Mouse (Mus musculus): ENCODE data around the gene Plxnc1. TPM values are rescaled to one million over a fixed set of nuclear protein-coding genes. Genes with fewer than 3 reads are reported as not detected.

Gene Plxnc1
- polyA plus RNA-seq, 1 experiment from 2014 or later = 6.8 TPM

GRCm38 (mm10) chr10:94905219-94905618 lies 39.4 kb downstream of the Plxnc1 start:
- H3K27ac ChIP-seq (replicated peaks) = peak overlapping the region; percentile 78
- H3K4me2 ChIP-seq (replicated peaks) = peak overlapping the region; percentile 47

DNA sequence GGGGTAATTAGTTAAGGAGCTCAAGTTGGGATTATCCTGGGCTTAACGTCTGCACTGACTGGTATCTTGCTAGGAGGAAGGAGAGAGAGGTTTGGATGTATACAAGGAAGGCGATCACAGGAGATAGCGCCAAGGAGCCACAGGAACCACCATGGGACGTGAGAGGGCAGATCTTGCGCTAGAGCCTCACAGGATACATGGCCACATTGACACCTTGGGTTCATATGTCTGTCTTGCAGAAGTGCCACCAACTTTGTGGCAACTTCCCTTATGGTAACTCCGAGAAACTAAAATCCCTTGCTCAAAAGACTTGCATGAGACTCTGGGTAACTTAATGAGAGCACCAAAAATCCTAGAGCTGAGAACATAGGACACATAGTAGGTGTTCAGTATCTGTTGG lies 47.7 kb downstream of the Plxnc1 start:
- no peaks in the 10 kb centered on the region; the same call in 1 of the 2 replicates for H3K36me3 ChIP-seq
- H3K9me3 ChIP-seq = peaks cover 2% of the 10 kb centered on the region; the same call in 1 of the 2 replicates
- H3K27me3 ChIP-seq = no peaks in the 10 kb centered on the region
- no peak overlapping the region for H3K4me2 ChIP-seq (replicated peaks)
- H3K4me1 ChIP-seq = no peaks in the 10 kb centered on the region
- ATAC-seq (ENCODE audit: low FRiP score, low read depth) = no peak
- H3K27ac ChIP-seq (replicated peaks) = no peak overlapping the region
- WGBS = 82% methylated on average over 6 of the region's 6 CpGs
- no peak overlapping the region for H3K4me3 ChIP-seq
- H3K9ac ChIP-seq (replicated peaks) = no peak overlapping the region

More at GRCm38 (mm10) chr10:94905219-94905618, 39.4 kb downstream of the Plxnc1 start:
- peak overlapping the region; percentile 15; the same call in 1 of the 2 replicates for H3K4me3 ChIP-seq
- H3K9ac ChIP-seq (replicated peaks) = peak overlapping the region; percentile 37; the same call in 1 of the 2 replicates
- H3K9me3 ChIP-seq = no peaks in the 10 kb centered on the region
- peaks cover 22% of the 10 kb centered on the region for H3K4me1 ChIP-seq
- no peaks in the 10 kb centered on the region; the same call in 1 of the 2 replicates for H3K36me3 ChIP-seq
- 0 out of 2 replicates have a peak, but pooled peaks cover 3% of the 10 kb centered on the region for H3K27me3 ChIP-seq
- WGBS = 30% methylated on average over 3 of the region's 5 CpGs
- peak; percentile 75 for ATAC-seq (ENCODE audit: low FRiP score, low read depth)

- no peak overlapping the region for H3K4me2 ChIP-seq (replicated peaks)
- H3K4me1 ChIP-seq = no peaks in the 10 kb centered on the region
- H3K9ac ChIP-seq (replicated peaks) = no peak overlapping the region
- H3K36me3 ChIP-seq = no peaks in the 10 kb centered on the region; the same call in 1 of the 2 replicates
- no peaks in the 10 kb centered on the region for H3K27me3 ChIP-seq
- no peak for ATAC-seq (ENCODE audit: low FRiP score, low read depth)
- peaks cover 2% of the 10 kb centered on the region; the same call in 1 of the 2 replicates for H3K9me3 ChIP-seq
- no peak overlapping the region for H3K27ac ChIP-seq (replicated peaks)
- 84% methylated on average over 2 of the region's 2 CpGs for WGBS
- H3K4me3 ChIP-seq = no peak overlapping the region
These were observed 48.3 kb downstream of the Plxnc1 start for GRCm38 (mm10) chr10:94896311-94896710.

GRCm38 (mm10) chr10:94895876-94896275 lies 48.8 kb downstream of the Plxnc1 start:
- H3K36me3 ChIP-seq = no peaks in the 10 kb centered on the region; the same call in 1 of the 2 replicates
- no peak overlapping the region for H3K9ac ChIP-seq (replicated peaks)
- no peak for ATAC-seq (ENCODE audit: low FRiP score, low read depth)

GRCm38 (mm10) chr10:94889735-94890134 lies 54.9 kb downstream of the Plxnc1 start:
- Histone ChIP-seq H3K27me3 (no peaks in the 10 kb centered on the region), H3K4me2 (replicated peaks) (no peak overlapping the region), H3K9ac (replicated peaks) (no peak overlapping the region), H3K27ac (replicated peaks) (no peak overlapping the region), H3K36me3 (no peaks in the 10 kb centered on the region), H3K9me3 (peaks cover 6% of the 10 kb centered on the region; the same call in 1 of the 2 replicates), H3K4me3 (no peak overlapping the region), H3K4me1 (no peaks in the 10 kb centered on the region)
- 73% methylated on average over 4 of the region's 4 CpGs for WGBS
- no peak for ATAC-seq (ENCODE audit: low FRiP score, low read depth)

More at GRCm38 (mm10) chr10:94895876-94896275, 48.8 kb downstream of the Plxnc1 start:
- H3K4me1 ChIP-seq = no peaks in the 10 kb centered on the region
- H3K9me3 ChIP-seq = peaks cover 2% of the 10 kb centered on the region; the same call in 1 of the 2 replicates
- H3K27ac ChIP-seq (replicated peaks) = no peak overlapping the region
- H3K4me2 ChIP-seq (replicated peaks) = no peak overlapping the region
- H3K4me3 ChIP-seq = no peak overlapping the region
- 92% methylated on average over 3 of the region's 3 CpGs for WGBS
- H3K27me3 ChIP-seq = no peaks in the 10 kb centered on the region

DNA sequence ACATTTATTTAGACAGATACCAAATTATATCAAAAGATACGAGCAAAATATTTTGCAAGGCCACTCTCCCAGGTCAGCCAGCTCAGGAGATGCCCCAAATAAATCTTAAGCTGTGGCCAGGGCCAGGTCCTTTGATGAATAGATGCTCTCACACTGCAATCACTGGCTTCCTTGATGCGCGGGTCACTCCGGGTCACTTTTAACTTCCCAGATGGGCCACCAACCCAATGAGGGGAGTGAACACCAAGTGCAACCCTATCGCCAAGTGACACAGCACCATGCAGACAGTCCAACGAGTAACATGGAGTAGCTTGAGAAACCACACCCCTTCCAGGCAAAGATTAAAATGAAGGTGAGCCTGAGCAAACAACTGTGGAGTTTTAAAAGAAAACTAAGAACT lies 61.4 kb downstream of the Plxnc1 start:
- H3K27ac ChIP-seq (replicated peaks) = no peak overlapping the region

GRCm38 (mm10) chr10:94871506-94871905 lies 73.1 kb downstream of the Plxnc1 start:
- Histone ChIP-seq H3K9ac (replicated peaks) (no peak overlapping the region), H3K27me3 (no peaks in the 10 kb centered on the region), H3K4me2 (replicated peaks) (no peak overlapping the region), H3K9me3 (no peaks in the 10 kb centered on the region), H3K36me3 (peaks cover 10% of the 10 kb centered on the region; the same call in 1 of the 2 replicates), H3K27ac (replicated peaks) (no peak overlapping the region), H3K4me1 (0 out of 2 replicates have a peak, but pooled peaks cover 3% of the 10 kb centered on the region), H3K4me3 (no peak overlapping the region)
- ATAC-seq (ENCODE audit: low FRiP score, low read depth) = no peak
- 94% methylated on average over 5 of the region's 5 CpGs for WGBS

More for the DNA sequence above, 61.4 kb downstream of the Plxnc1 start:
- Histone ChIP-seq H3K4me1 (no peaks in the 10 kb centered on the region), H3K4me2 (replicated peaks) (no peak overlapping the region), H3K4me3 (no peak overlapping the region), H3K9me3 (0 out of 2 replicates have a peak, but pooled peaks cover under 1% of the 10 kb centered on the region), H3K27me3 (no peaks in the 10 kb centered on the region), H3K9ac (replicated peaks) (no peak overlapping the region), H3K36me3 (no peaks in the 10 kb centered on the region)
- WGBS = 90% methylated on average over 6 of the region's 6 CpGs
- ATAC-seq (ENCODE audit: low FRiP score, low read depth) = no peak

DNA sequence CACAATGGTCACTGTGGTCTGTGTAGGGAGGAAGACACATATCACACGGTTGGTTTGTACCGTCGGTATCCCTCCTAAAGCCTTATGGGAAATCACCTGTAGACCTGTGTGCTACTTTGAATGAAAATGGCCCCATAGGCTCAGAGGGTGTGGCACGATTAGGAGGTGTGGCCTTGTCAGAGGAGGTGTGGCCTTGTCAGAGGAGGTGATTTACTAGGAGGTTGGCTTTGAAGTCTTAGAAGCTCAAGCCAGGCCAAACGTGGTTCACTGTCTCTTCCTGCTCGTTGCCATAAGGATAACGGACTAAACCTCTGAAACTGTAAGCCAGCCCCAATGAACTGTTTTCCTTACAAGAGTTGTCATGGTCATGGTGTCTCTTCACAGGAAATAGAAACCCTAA lies 73.5 kb downstream of the Plxnc1 start:
- H3K9me3 ChIP-seq = no peaks in the 10 kb centered on the region
- WGBS = 93% methylated on average over 7 of the region's 7 CpGs
- H3K9ac ChIP-seq (replicated peaks) = no peak overlapping the region
- no peak for ATAC-seq (ENCODE audit: low FRiP score, low read depth)
- no peak overlapping the region for H3K4me3 ChIP-seq
- peaks cover 10% of the 10 kb centered on the region; the same call in 1 of the 2 replicates for H3K36me3 ChIP-seq
- 0 out of 2 replicates have a peak, but pooled peaks cover 3% of the 10 kb centered on the region for H3K4me1 ChIP-seq
- H3K27ac ChIP-seq (replicated peaks) = no peak overlapping the region
- H3K27me3 ChIP-seq = no peaks in the 10 kb centered on the region
- H3K4me2 ChIP-seq (replicated peaks) = no peak overlapping the region

- no peak for ATAC-seq (ENCODE audit: low FRiP score, low read depth)
- peaks cover 18% of the 10 kb centered on the region; the same call in 1 of the 2 replicates for H3K36me3 ChIP-seq
- no peaks in the 10 kb centered on the region for H3K27me3 ChIP-seq
- no peaks in the 10 kb centered on the region for H3K9me3 ChIP-seq
- no peak overlapping the region for H3K27ac ChIP-seq (replicated peaks)
- no peak overlapping the region for H3K4me2 ChIP-seq (replicated peaks)
- H3K4me3 ChIP-seq = no peak overlapping the region
- no peak overlapping the region for H3K9ac ChIP-seq (replicated peaks)
- 82% methylated on average over 12 of the region's 12 CpGs for WGBS
- H3K4me1 ChIP-seq = 0 out of 2 replicates have a peak, but pooled peaks cover 6% of the 10 kb centered on the region
These were observed 77.4 kb downstream of the Plxnc1 start for GRCm38 (mm10) chr10:94866995-94867856.

- WGBS = 65% methylated on average over 9 of the region's 9 CpGs
- Histone ChIP-seq H3K9me3 (no peaks in the 10 kb centered on the region), H3K4me2 (replicated peaks) (no peak overlapping the region), H3K9ac (replicated peaks) (no peak overlapping the region), H3K4me3 (no peak overlapping the region), H3K27ac (replicated peaks) (no peak overlapping the region), H3K4me1 (0 out of 2 replicates have a peak, but pooled peaks cover 6% of the 10 kb centered on the region), H3K27me3 (no peaks in the 10 kb centered on the region), H3K36me3 (peaks cover 22% of the 10 kb centered on the region; the same call in 1 of the 2 replicates)
- ATAC-seq (ENCODE audit: low FRiP score, low read depth) = no peak
These were observed 79.4 kb downstream of the Plxnc1 start for GRCm38 (mm10) chr10:94865206-94865605.

DNA sequence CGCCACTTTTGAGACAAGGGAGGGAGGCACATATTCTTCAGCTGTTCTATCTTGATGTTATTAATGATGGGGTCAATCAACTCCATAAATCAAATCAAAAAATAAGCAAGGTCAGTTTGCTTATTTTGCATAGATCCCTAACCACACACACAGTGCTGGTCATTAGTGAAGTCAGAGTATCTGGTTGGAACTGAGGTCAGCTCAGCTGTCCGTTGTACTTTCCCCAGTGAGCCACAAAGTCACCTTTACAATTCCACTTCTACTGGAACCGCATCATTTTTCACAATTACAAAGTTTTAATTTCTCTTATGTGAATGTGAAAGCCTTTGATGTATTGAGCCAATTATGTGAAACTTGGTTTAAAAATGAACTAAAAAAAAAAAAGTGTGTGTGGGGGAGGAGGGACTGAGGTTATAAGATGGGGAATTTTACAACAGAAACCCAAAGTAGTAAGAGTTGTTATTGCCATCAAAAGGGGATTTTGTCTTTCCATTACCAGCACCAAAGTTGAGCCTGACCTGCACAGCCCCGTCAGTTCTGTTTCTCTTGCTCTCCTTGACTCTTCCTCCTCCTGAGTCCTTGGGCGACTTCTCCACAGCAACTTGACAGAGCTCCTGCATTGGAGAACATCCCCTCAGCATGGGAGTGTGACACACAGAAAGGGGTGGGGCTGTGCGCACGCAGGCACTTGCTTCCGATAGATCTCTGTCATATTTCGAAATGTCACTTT lies 80.3 kb downstream of the Plxnc1 start:
- no peak overlapping the region for H3K9ac ChIP-seq (replicated peaks)

More for the DNA sequence above, 80.3 kb downstream of the Plxnc1 start:
- no peaks in the 10 kb centered on the region for H3K27me3 ChIP-seq
- 91% methylated on average over 9 of the region's 9 CpGs for WGBS
- no peak overlapping the region for H3K4me2 ChIP-seq (replicated peaks)
- no peak overlapping the region for H3K4me3 ChIP-seq
- H3K9me3 ChIP-seq = no peaks in the 10 kb centered on the region
- no peak overlapping the region for H3K27ac ChIP-seq (replicated peaks)
- peaks cover 22% of the 10 kb centered on the region; the same call in 1 of the 2 replicates for H3K36me3 ChIP-seq
- H3K4me1 ChIP-seq = 0 out of 2 replicates have a peak, but pooled peaks cover 6% of the 10 kb centered on the region
- no peak for ATAC-seq (ENCODE audit: low FRiP score, low read depth)

Data from midbrain, embryonic 12.5 days (tissue).